Mouse (Mus musculus): ENCODE measurements at regions not wholly inside any gene's neighbourhood (a gene's known extent, or its start where the extent isn't known, plus 50 kb on each side); places are given as distances from the start of the nearest gene placed in this dataset.
"Not testable (repeated sequence)": the region's sequence is repeated elsewhere in the genome, so short reads cannot be mapped to it uniquely, and the experiment has no call there.

- peak; percentile 40 for DNase-seq
Measured at GRCm38 (mm10) chr14:61757086-61757822, 150.0 kb downstream of the Kcnrg start.

GRCm38 (mm10) chr14:61757823-61758175 is 150.5 kb downstream of the Kcnrg start:
- no peak for DNase-seq

- DNase-seq: no peak
Measured at GRCm38 (mm10) chr14:61758586-61758985, 151.3 kb downstream of the Kcnrg start.

DNA sequence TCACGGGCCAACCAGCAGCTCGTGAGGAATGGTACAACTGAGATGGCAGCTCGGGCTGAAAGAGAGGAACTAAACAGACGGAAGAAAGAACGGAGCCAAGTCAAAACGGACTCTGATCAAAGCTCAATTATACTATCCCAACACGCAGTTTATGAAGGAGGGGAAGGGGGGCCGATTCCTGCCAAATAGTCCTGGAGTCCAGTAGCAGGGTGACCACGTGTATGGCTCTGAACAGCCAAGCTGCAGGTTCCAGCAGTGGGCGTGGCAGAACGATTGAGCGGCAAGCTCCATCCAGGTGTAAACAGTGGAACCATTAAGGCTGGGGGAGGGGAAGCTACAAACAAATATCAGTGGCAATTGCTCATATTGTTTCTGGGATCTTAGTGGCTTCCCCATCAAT is 152.9 kb downstream of the Kcnrg start:
- not testable (repeated sequence) for DNase-seq

GRCm38 (mm10) chr14:61762076-61762475 is 154.8 kb downstream of the Kcnrg start:
- DNase-seq: no peak

GRCm38 (mm10) chr14:61769881-61770280 is 162.6 kb downstream of the Kcnrg start:
- DNase-seq: no peak

DNA sequence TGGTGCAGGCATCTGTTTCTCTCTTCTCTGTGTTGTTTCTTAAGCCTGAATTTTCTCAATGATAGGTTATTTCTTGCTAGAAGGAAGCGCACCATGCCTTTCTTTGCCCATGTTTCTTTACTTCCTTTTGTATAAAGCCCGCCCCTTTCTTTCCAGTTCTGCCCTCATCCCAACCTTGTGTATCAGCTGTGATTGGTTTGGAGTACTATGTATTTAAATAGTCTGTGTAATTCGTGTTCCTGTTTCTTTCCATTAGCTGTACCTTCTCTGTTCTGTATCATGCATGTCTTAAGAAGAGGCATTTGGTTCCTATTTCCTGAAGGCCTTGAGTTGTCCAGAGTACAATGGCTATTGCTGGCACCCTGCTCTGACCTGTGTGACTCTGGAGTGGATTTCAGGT is 166.9 kb downstream of the Kcnrg start:
- DNase-seq: no peak

- no peak for DNase-seq
Measured at GRCm38 (mm10) chr14:61778618-61779017, 171.4 kb downstream of the Kcnrg start.

GRCm38 (mm10) chr14:61783206-61783605 is 175.9 kb downstream of the Kcnrg start:
- no peak for DNase-seq

DNA sequence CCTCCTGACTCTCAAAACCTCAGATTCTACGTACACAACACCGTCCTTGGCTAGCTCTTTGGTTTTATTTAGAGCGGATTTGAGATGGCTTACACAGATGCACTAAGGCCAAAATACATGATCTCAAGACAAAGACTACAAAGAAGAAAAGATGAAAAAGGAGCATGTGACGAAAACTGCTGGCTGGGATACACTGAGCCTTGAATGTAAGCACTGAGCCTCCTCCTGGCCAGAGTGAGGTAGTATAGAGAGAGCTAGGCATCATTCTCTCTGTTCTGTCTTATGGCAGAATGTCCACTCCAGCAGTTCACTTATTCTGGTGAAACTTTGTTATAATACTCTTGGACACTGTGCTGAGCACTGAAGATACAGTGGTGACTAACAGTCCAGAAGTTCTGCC is 177.4 kb downstream of the Kcnrg start:
- DNase-seq: no peak

DNA sequence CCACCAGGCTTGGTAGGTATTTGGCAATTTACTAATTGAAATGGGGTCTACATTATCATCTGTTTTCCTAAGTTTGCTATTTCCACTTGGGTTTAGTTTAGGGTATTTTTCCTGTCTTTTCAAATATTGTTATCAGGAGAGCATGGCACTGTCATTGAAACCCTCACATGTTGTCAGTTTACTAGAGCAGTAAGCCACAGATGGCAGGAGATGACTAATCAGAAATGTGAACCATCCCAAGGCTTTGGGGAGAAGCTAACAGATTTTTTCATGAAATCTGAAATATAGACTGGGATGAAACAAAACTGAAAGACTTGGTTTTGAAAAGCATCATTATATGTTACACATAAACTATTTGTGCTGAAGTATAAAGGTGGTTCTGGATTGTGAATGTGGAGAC is 178.8 kb downstream of the Kcnrg start:
- DNase-seq: no peak

GRCm38 (mm10) chr14:61787746-61788145 is 180.5 kb downstream of the Kcnrg start:
- no peak for DNase-seq

DNA sequence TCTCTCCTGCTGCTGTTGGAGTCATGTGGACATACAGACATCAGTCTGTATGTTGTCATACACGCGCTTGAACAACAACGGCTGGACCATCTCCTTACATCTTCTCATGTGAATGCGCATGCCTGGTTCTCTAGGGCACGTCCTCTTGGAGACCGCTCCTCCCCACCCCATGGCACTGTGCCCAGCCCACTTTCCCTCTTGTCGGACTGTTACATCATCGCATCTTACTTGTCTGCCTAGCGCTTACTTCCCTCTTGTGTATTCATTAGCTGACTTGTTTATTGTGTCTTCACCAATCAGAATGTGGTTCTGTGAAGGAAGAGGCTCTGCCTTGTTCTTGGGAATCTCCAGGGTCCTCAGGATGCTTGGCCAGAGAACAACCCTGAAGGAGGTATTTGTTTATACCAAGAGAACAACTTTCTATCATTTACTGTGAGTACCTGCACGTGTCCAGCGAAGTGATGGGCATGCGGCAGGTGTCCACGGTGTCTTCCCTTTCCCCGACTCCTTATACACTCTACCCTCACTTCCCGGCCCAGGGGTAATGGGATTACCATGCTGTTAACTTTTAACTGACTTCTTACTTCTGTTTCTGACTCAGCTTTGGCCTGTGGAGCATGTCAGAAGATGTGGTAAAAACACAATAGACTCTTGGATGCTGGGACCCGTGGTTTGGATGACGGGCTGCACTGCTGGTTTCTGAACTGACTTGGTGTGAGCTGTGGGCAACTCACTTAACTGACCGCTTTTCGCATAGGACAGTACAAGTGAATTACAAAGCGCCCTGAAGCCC is 181.9 kb downstream of the Kcnrg start:
- DNase-seq: no peak

- DNase-seq: no peak
Measured at GRCm38 (mm10) chr14:61795976-61796645, 188.9 kb downstream of the Kcnrg start.

- no peak for DNase-seq
Measured at GRCm38 (mm10) chr14:61796671-61797070, 189.4 kb downstream of the Kcnrg start.

DNA sequence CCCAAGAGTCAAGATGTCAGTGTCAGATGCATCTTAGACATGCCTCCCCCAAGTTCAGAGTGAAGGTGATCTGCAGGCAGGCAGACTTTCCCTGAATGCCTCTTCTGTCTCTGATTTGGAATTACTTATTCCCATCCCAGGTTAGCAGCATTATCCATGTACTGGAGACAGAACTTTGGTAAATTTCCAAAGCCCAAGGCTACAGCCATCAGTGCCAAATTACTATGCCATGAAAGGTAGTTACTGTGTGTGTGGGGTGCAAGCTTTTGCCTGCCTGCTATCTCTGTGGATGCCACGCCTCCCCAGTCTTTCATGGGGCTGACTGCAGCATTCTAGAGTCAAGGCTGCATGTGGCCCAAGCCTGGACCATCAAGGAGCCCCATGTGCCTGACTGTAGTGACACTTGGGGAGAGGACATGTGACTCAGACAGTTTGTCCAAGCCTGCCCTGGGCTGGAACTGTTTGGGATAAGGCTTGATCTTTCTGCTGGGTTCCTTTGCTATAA is 196.2 kb downstream of the Kcnrg start:
- DNase-seq: no peak

DNA sequence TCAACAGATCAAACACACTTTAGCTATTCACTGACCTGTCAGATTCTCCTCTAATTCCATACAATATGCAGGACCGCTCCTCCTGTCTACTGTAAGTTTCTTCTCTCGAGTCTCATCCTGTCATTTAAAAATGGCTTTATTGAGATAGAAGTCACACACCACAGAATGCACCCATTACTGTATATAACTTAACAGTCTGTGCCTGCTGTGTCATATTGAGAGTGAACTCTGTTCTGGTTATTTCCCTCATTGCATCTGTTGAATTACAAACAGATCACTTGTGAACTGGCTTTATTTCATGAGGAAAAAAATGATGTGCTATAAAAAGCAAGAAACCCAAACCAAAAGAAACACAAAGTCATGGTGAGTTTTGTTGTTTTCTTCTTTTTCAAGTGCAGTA is 198.2 kb downstream of the Kcnrg start:
- DNase-seq: no peak

DNA sequence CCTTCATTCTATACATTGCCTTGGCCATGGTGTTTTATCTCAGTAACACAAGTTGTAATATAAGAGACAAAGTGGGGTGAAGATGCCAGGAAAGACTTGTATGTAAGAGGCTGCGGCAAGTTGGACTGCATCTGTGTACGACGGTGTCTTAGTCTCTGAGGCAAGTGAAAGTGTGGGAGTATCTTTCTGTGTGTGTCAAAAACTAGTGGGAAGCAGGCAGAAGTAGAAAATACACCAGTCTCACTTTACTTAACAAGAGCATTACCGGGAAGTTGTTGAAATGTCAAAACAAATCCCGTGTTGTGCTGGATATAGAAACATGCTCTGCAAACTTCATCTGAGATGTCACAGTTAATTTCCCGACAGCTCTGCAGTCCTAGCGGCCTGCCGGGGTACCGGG is 200.9 kb downstream of the Kcnrg start:
- DNase-seq: no peak

- no peak for DNase-seq
Measured at GRCm38 (mm10) chr14:61809716-61810437, 202.6 kb downstream of the Kcnrg start.

- no peak for DNase-seq
Measured at GRCm38 (mm10) chr14:61810836-61811235, 203.6 kb downstream of the Kcnrg start.

- no peak for DNase-seq
Measured at GRCm38 (mm10) chr14:61817711-61818110, 210.5 kb downstream of the Kcnrg start.

DNA sequence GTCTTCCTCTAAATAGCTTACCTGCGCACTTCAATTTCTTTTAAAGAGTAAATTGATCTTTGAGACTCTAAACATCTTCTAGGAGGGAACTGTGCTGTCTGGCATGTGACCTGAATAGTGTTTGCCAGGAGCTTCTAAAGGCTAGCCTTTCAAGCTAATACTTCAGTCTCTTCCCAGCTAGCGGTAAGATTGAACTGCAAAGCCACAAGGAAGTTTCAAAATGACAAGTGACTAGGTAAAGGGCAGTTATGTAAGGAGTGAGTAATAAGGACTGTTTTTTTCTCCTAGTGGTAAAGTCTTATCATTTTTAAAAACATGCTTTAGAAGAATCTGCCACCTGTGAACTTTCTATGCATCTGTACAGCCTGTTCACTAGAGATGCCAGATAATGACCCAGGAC is 211.1 kb downstream of the Kcnrg start:
- no peak for DNase-seq

DNA sequence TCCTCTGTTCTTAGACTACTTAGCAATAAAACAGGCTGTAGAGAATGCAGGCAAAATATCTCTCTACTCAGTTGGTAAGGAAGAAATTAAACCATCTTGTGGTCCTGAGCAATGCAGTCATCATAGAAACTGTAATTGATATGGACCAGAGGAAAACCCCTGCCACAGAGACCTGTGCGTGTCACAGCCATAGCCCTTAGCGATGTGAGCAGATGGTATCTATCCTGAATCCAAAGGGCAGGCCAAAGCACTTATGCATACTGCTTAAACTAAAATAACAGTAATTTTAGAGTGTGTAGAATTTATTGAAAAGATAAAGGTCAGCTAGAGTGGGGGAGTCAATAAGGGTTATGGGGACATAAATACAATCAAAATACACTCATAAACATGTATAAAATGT is 212.0 kb downstream of the Kcnrg start:
- no peak for DNase-seq

All from liver (tissue).